Mouse (Mus musculus): ENCODE data around the gene Gabarapl2.

- TF ChIP-seq POLR2A (IDR thresholded peaks at IDR 0.05; ENCODE audit: borderline replicate concordance, low read depth, low read length) (no peak), CTCF (IDR thresholded peaks at IDR 0.05; ENCODE audit: low read depth, low read length) (no peak)
Measured at GRCm38 (mm10) chr8:111974138-111974537, 33.6 kb downstream of the Gabarapl2 start.
